Mouse (Mus musculus): Measurements from ENCODE around the gene Stx7.

- no peak for TF ChIP-seq GATA1 (IDR thresholded peaks at IDR 0.05; ENCODE audit: low read length)
- no peak for TF ChIP-seq TAL1 (IDR thresholded peaks at IDR 0.05; ENCODE audit: low read length)
These were observed 86.6 kb downstream of the Stx7 start for GRCm38 (mm10) chr10:24235426-24236283.

Data from erythroblast, embryonic 14.5 days (primary cell).